Mouse (Mus musculus) stomach, postnatal 0 days (tissue): Measurements from ENCODE around the gene Igf2r. TPM values are rescaled to one million over a fixed set of nuclear protein-coding genes. Genes with fewer than 3 reads are reported as not detected.

Source experiments
- ATAC-seq: fragments of 200-750 bp; cut with Nextera tagmentation; 2 replicates; pipeline ENCODE4 v1.8.0; 2017; ENCODE audit not compliant: low FRiP score, low TSS enrichment
- DNase-seq: peaks from one replicate; pipeline ENCODE4 v3.0.0-alpha.2; 2016; ENCODE audit warnings: low spot score
- H3K27ac ChIP-seq: fragments of 300-500 bp; sonication (generic); replicated peaks from 2 replicates; pipeline ENCODE4 v1.5.1; 2014; ENCODE audit warnings: mild to moderate bottlenecking, control low read depth
- H3K27me3 ChIP-seq: fragments of 300-500 bp; sonication (generic); 2 replicates; pipeline ENCODE4 v1.6.1; 2014; ENCODE audit warnings: low read length; ENCODE audit not compliant: control insufficient read depth, insufficient read depth
- H3K36me3 ChIP-seq: fragments of 300-500 bp; sonication (generic); 2 replicates; pipeline ENCODE4 v1.6.1; 2014; ENCODE audit warnings: low read length, mixed read lengths; ENCODE audit not compliant: control insufficient read depth, insufficient read depth
- H3K4me1 ChIP-seq: fragments of 300-500 bp; sonication (generic); replicated peaks from 2 replicates; pipeline ENCODE4 v1.6.1; 2014; ENCODE audit warnings: antibody characterized with exemption; ENCODE audit not compliant: control insufficient read depth, insufficient read depth
- H3K4me2 ChIP-seq: fragments of 300-500 bp; sonication (generic); replicated peaks from 2 replicates; pipeline ENCODE4 v1.6.1; 2014; ENCODE audit warnings: low read depth, mild to moderate bottlenecking, control low read depth, moderate library complexity
- H3K4me3 ChIP-seq: fragments of 300-500 bp; sonication (generic); 2 replicates; pipeline ENCODE4 v1.5.1; 2014; ENCODE audit warnings: low read depth, low read length, control low read depth
- H3K9ac ChIP-seq: fragments of 300-500 bp; sonication (generic); 2 replicates; pipeline ENCODE4 v1.6.1; 2014; ENCODE audit warnings: mild to moderate bottlenecking, low read length, control low read depth, mixed read lengths
- H3K9me3 ChIP-seq: fragments of 300-500 bp; sonication (generic); 2 replicates; pipeline ENCODE4 v1.6.1; 2016; ENCODE audit warnings: low read length; ENCODE audit not compliant: control insufficient read depth
- CTCF ChIP-seq: IDR thresholded peaks from 2 replicates; pipeline ENCODE4 v1.5.1; 2016; ENCODE audit warnings: antibody characterized with exemption, low read depth, mild to moderate bottlenecking, moderate library complexity
- EP300 ChIP-seq: optimal IDR thresholded peaks from 2 replicates; pipeline ENCODE3; 2016; ENCODE audit warnings: antibody characterized with exemption
- WGBS: fragments of 180-500 bp; shearing (Covaris S2); extraction: QIAGEN DNeasy Blood & Tissue Kit; methylation state at CpG from one replicate; pipeline ENCODE4 v1.1.7; 2014; 5-methylcytosine and 5-hydroxymethylcytosine counted together
- polyA plus RNA-seq: library from polyadenylated mRNA; unstranded; fragments of >200 nt; fragmentation: Nextera tagmentation; extraction: Ambion mirVana; gene quantifications from 2 replicates; pipeline ENCODE4 v1.2.1, GENCODE M21; 2015

The Igf2r gene
- polyA plus RNA-seq, 1 experiment from 2014 or later: 9.6 TPM

GRCm38 (mm10) chr17:12797427-12798029 is 28.1 kb upstream of the Igf2r start:
- Histone ChIP-seq H3K36me3 (no peaks in the 10 kb centered on the region), H3K27me3 (no peaks in the 10 kb centered on the region), H3K4me3 (no peak overlapping the region), H3K4me2 (no peak overlapping the region), H3K27ac (no peak overlapping the region), H3K9ac (no peak overlapping the region), H3K4me1 (peaks cover 8% of the 10 kb centered on the region; the same call in 1 of the 2 replicates), H3K9me3 (no peaks in the 10 kb centered on the region)
- WGBS: 59% methylated on average over 3 of the region's 3 CpGs
- ATAC-seq (no peak), DNase-seq (no peak)
- TF ChIP-seq EP300 (no peak), CTCF (peak; percentile 29; the same call in 1 of the 2 replicates)

- H3K9ac ChIP-seq: no peak overlapping the region
- no peak overlapping the region for H3K4me2 ChIP-seq
- no peak overlapping the region for H3K27ac ChIP-seq
- DNase-seq (no peak), ATAC-seq (no peak)
- no peaks in the 10 kb centered on the region for H3K9me3 ChIP-seq
- H3K4me1 ChIP-seq: peaks cover 12% of the 10 kb centered on the region
- H3K27me3 ChIP-seq: no peaks in the 10 kb centered on the region
- TF ChIP-seq CTCF (no peak), EP300 (no peak)
- WGBS: 70% methylated on average over 3 of the region's 3 CpGs
- H3K4me3 ChIP-seq: no peak overlapping the region
- no peaks in the 10 kb centered on the region for H3K36me3 ChIP-seq
Measured at GRCm38 (mm10) chr17:12796633-12797032, 27.2 kb upstream of the Igf2r start.

- H3K9ac ChIP-seq: no peak overlapping the region
- H3K27ac ChIP-seq: peak overlapping the region; percentile 81
- H3K4me1 ChIP-seq: peaks cover 25% of the 10 kb centered on the region
- no peaks in the 10 kb centered on the region for H3K9me3 ChIP-seq
- H3K36me3 ChIP-seq: no peaks in the 10 kb centered on the region
- DNase-seq: peak; percentile 28
- no peak for TF ChIP-seq EP300
- peak; percentile 37 for TF ChIP-seq CTCF
- no peak overlapping the region for H3K4me3 ChIP-seq
- 19% methylated on average over 8 of the region's 8 CpGs for WGBS
- no peak overlapping the region for H3K4me2 ChIP-seq
- no peak; the same call in 1 of the 2 replicates for ATAC-seq
- H3K27me3 ChIP-seq: no peaks in the 10 kb centered on the region
Measured at GRCm38 (mm10) chr17:12793660-12794406, 24.4 kb upstream of the Igf2r start.

GRCm38 (mm10) chr17:12792422-12793206 is 23.1 kb upstream of the Igf2r start:
- 21% methylated on average over 11 of the region's 11 CpGs for WGBS

GRCm38 (mm10) chr17:12791420-12791819 is 22.0 kb upstream of the Igf2r start:
- Histone ChIP-seq H3K36me3 (no peaks in the 10 kb centered on the region), H3K9ac (no peak overlapping the region), H3K4me2 (no peak overlapping the region), H3K27ac (peak overlapping the region; percentile 82), H3K9me3 (no peaks in the 10 kb centered on the region), H3K4me3 (no peak overlapping the region), H3K4me1 (peaks cover 25% of the 10 kb centered on the region), H3K27me3 (no peaks in the 10 kb centered on the region)
- 22% methylated on average over 4 of the region's 4 CpGs for WGBS
- TF ChIP-seq CTCF (no peak), EP300 (peak; percentile 36)
- DNase-seq (no peak), ATAC-seq (peak; percentile 31; the same call in 1 of the 2 replicates)

More at GRCm38 (mm10) chr17:12792422-12793206, 23.1 kb upstream of the Igf2r start:
- Histone ChIP-seq H3K9ac (no peak overlapping the region), H3K27me3 (no peaks in the 10 kb centered on the region), H3K4me2 (peak overlapping the region; percentile 25; the same call in 1 of the 2 replicates), H3K4me3 (no peak overlapping the region), H3K9me3 (no peaks in the 10 kb centered on the region), H3K4me1 (peaks cover 25% of the 10 kb centered on the region), H3K36me3 (no peaks in the 10 kb centered on the region), H3K27ac (peak overlapping the region; percentile 88)
- DNase-seq: peak; percentile 91
- ATAC-seq: peak; percentile 93
- TF ChIP-seq CTCF: no peak
- no peak for TF ChIP-seq EP300
